Mouse (Mus musculus) stomach, postnatal 0 days (tissue): ENCODE data around the gene Batf2.

ENCODE experiments used
- CTCF ChIP-seq: IDR thresholded peaks from 2 replicates; pipeline ENCODE4 v1.5.1; 2016; ENCODE audit warnings: antibody characterized with exemption, low read depth, mild to moderate bottlenecking, moderate library complexity
- EP300 ChIP-seq: optimal IDR thresholded peaks from 2 replicates; pipeline ENCODE3; 2016; ENCODE audit warnings: antibody characterized with exemption

GRCm38 (mm10) chr19:6171215-6171614, 30.4 kb downstream of the Batf2 start:
- TF ChIP-seq CTCF = no peak
- no peak for TF ChIP-seq EP300
